Mouse (Mus musculus) bone marrow macrophage, adult 2 months (primary cell): ENCODE results near the gene Nsun2.

Source experiments
- CTCF ChIP-seq: IDR thresholded peaks from 2 replicates; pipeline ENCODE4 v1.5.1; 2012; ENCODE audit warnings: low read depth, mild to moderate bottlenecking, low read length, moderate library complexity
- POLR2A ChIP-seq: IDR thresholded peaks from 2 replicates; pipeline ENCODE4 v1.6.1; 2012; ENCODE audit warnings: mild to moderate bottlenecking, low read depth, low read length, borderline replicate concordance

DNA sequence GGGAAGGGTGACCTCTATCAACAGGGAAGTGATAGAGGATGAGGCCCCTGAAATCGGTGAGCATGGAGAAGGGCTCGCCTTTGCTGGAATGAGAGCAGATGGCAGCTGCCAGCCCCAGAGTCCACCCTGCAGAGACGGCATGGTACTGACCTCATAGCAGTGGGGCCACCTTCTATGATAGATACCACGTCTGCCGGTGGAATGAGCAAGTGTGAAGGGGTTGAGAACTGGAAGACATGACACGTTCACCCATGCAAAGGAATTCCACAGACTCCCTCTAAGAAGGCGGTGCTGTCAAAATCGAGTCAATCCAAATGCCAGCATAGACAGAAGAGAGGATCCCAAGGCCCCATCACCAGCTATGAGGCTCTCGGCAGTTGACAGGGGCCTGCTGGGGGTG lies 20.7 kb downstream of the Nsun2 start:
- TF ChIP-seq CTCF (no peak), POLR2A (no peak)
